In genomic region chr10:121904137-121904536, GRCm38 (mm10) we compare ENCODE assay signal across 9 mouse cellular contexts.
DNase-seq lines count a peak whose midpoint lies in the region; ATAC-seq lines count a peak whose summit lies in the region.
"Had no signal": no experiment of that assay in that cellular context is flagged by ENCODE, and none has a peak within 500 bp of the region (broad histone marks: within the 10 kb centered on the region; RNA-seq: fewer than 3 reads in every experiment).

No protein-coding gene starts in this region.

- H3K27ac ChIP-seq in hindbrain, embryonic 13.5 days: 0 out of 2 replicates have a peak overlapping the region, but pooled peaks have one; percentile 23
- H3K27ac ChIP-seq in hindbrain, embryonic 11.5 days (ENCODE audit: low read depth, low read length): no peak overlapping the region
- H3K27ac ChIP-seq in liver, embryonic 12.5 days: no peak overlapping the region
- H3K27ac ChIP-seq: liver, embryonic 13.5 days had no signal

- no peak overlapping the region for H3K9ac ChIP-seq in hindbrain, embryonic 13.5 days
- H3K9ac ChIP-seq in hindbrain, embryonic 11.5 days (ENCODE audit: low read depth, low read length): no peak overlapping the region
- no peak overlapping the region for H3K9ac ChIP-seq in liver, embryonic 12.5 days
- H3K9ac ChIP-seq: liver, embryonic 13.5 days had no signal

- DNase-seq in hindbrain, embryonic 11.5 days (ENCODE audit: low spot score): no peak
- peak; percentile 96 for DNase-seq in Muller cell, postnatal 12 days (ENCODE audit: inconsistent ontology term)
- DNase-seq in heart, postnatal 10 days: peak; percentile 58 to 70
- DNase-seq in lung, postnatal 10 days: peak; percentile 24
- no peak for DNase-seq in B cell, adult 2 months
- no peak for DNase-seq in left cerebral cortex, postnatal 10 days (ENCODE audit: extremely low spot score in 1 of 2, low spot score in 2 of 2)
- DNase-seq: liver, embryonic 13.5 days had no signal

- intact Hi-C loops in heart, postnatal 10 days (cut with DNase I): no loop called here
- intact Hi-C loops in left cerebral cortex, postnatal 10 days (cut with DNase I): no loop called here

- H3K27me3 ChIP-seq in hindbrain, embryonic 13.5 days: no peaks in the 10 kb centered on the region
- H3K27me3 ChIP-seq in hindbrain, embryonic 11.5 days (ENCODE audit: control insufficient read depth, insufficient read depth, low read length): no peaks in the 10 kb centered on the region
- H3K27me3 ChIP-seq in liver, embryonic 12.5 days (replicated peaks): no peaks in the 10 kb centered on the region
- H3K27me3 ChIP-seq: liver, embryonic 13.5 days had no signal

- 34% methylated on average over 1 of the region's 1 CpGs for WGBS in hindbrain, embryonic 13.5 days
- 57% methylated on average over 1 of the region's 1 CpGs for WGBS in hindbrain, embryonic 11.5 days
- WGBS in liver, embryonic 12.5 days (ENCODE audit: insufficient replicate concordance): 50% methylated on average over 1 of the region's 1 CpGs

- H3K36me3 ChIP-seq in hindbrain, embryonic 13.5 days: peaks cover 6% of the 10 kb centered on the region; the same call in 1 of the 2 replicates
- H3K36me3 ChIP-seq in hindbrain, embryonic 11.5 days (ENCODE audit: control insufficient read depth, insufficient read depth, low read length): no peaks in the 10 kb centered on the region
- no peaks in the 10 kb centered on the region for H3K36me3 ChIP-seq in liver, embryonic 12.5 days
- H3K36me3 ChIP-seq: liver, embryonic 13.5 days had no signal

- no peak for ATAC-seq in hindbrain, embryonic 13.5 days (ENCODE audit: low FRiP score)
- ATAC-seq in hindbrain, embryonic 11.5 days (ENCODE audit: low FRiP score): no peak
- ATAC-seq in liver, embryonic 12.5 days: no peak

- H3K4me2 ChIP-seq in hindbrain, embryonic 13.5 days: no peak overlapping the region
- no peak overlapping the region for H3K4me2 ChIP-seq in hindbrain, embryonic 11.5 days (replicated peaks; ENCODE audit: low read depth, low read length)
- no peak overlapping the region for H3K4me2 ChIP-seq in liver, embryonic 12.5 days
- H3K4me2 ChIP-seq: liver, embryonic 13.5 days had no signal

- 0 out of 2 replicates have a peak, but pooled peaks cover 9% of the 10 kb centered on the region for H3K4me1 ChIP-seq in hindbrain, embryonic 13.5 days (replicated peaks)
- no peaks in the 10 kb centered on the region for H3K4me1 ChIP-seq in hindbrain, embryonic 11.5 days (replicated peaks; ENCODE audit: control insufficient read depth, insufficient read depth, low read length)
- no peaks in the 10 kb centered on the region for H3K4me1 ChIP-seq in liver, embryonic 12.5 days
- H3K4me1 ChIP-seq: liver, embryonic 13.5 days had no signal

- no peak overlapping the region for H3K4me3 ChIP-seq in hindbrain, embryonic 13.5 days
- no peak overlapping the region for H3K4me3 ChIP-seq in hindbrain, embryonic 11.5 days (ENCODE audit: low read depth, low read length)
- H3K4me3 ChIP-seq in liver, embryonic 12.5 days: no peak overlapping the region
- H3K4me3 ChIP-seq: liver, embryonic 13.5 days had no signal

- no peaks in the 10 kb centered on the region for H3K9me3 ChIP-seq in hindbrain, embryonic 13.5 days
- no peaks in the 10 kb centered on the region for H3K9me3 ChIP-seq in hindbrain, embryonic 11.5 days (ENCODE audit: control insufficient read depth, low read length)
- no peaks in the 10 kb centered on the region for H3K9me3 ChIP-seq in liver, embryonic 12.5 days (replicated peaks)
- H3K9me3 ChIP-seq: liver, embryonic 13.5 days had no signal

Comparison
In these comparisons a context has a peak if more than half of its experiments do, and no peak if none do; other contexts are left out.
1. DNase-seq: peak in Muller cell, postnatal 12 days (single experiment), heart, postnatal 10 days (2 of 2) and lung, postnatal 10 days (single experiment); none in hindbrain, embryonic 11.5 days (single experiment), B cell, adult 2 months (0 of 2) and left cerebral cortex, postnatal 10 days (0 of 2).